Mouse (Mus musculus) myocyte (in vitro differentiated cells): ENCODE measurements around the gene Glis3. TPM values are rescaled to one million over a fixed set of nuclear protein-coding genes. Genes with fewer than 3 reads are reported as not detected.

Experiments used
- H3K27me3 ChIP-seq: one replicate; pipeline ENCODE4 v1.6.1; 2011; ENCODE audit not compliant: control insufficient read depth, insufficient read depth, insufficient read length
- H3K36me3 ChIP-seq: one replicate; pipeline ENCODE4 v1.6.1; 2011; ENCODE audit not compliant: control insufficient read depth, insufficient read depth
- H3K4me2 ChIP-seq: one replicate; pipeline ENCODE4 v1.6.1; 2011; ENCODE audit warnings: low read depth, control low read depth
- H3K4me3 ChIP-seq: one replicate; pipeline ENCODE4 v1.5.1; 2011; ENCODE audit warnings: mild to moderate bottlenecking, control low read depth, moderate library complexity
- H3K79me2 ChIP-seq: one replicate; pipeline ENCODE4 v1.6.1; 2011; ENCODE audit not compliant: control insufficient read depth, insufficient read depth
- H3ac ChIP-seq: one replicate; pipeline ENCODE4 v1.6.1; 2011; ENCODE audit not compliant: control insufficient read depth, insufficient read length
- CEBPB ChIP-seq: IDR thresholded peaks from 2 replicates; pipeline ENCODE4 v1.6.1; 2011; ENCODE audit warnings: mild to moderate bottlenecking, moderate library complexity; ENCODE audit not compliant: poor library complexity, insufficient read depth, severe bottlenecking
- E2F4 ChIP-seq: IDR thresholded peaks from one replicate; pipeline ENCODE4 v1.6.1; 2011; ENCODE audit warnings: mild to moderate bottlenecking, control low read depth, moderate library complexity; ENCODE audit not compliant: insufficient read depth
- MAX ChIP-seq: IDR thresholded peaks from one replicate; pipeline ENCODE4 v1.6.1; 2011; ENCODE audit warnings: low read depth, mild to moderate bottlenecking, control low read depth
- MYOD1 ChIP-seq, 3 experiments: IDR thresholded peaks; one replicate each; pipeline ENCODE4 v1.6.1; 2011; ENCODE audit warnings: control low read depth in 2 of 3, low read depth in 2 of 3, mild to moderate bottlenecking in 2 of 3, moderate library complexity in 1 of 3; ENCODE audit not compliant: insufficient read length in 2 of 3, control insufficient read depth in 1 of 3
- MYOG ChIP-seq, 3 experiments: IDR thresholded peaks; one replicate each; pipeline ENCODE4 v1.6.1; 2011; ENCODE audit warnings: control low read depth in 2 of 3, low read depth in 2 of 3, mild to moderate bottlenecking in 2 of 3; ENCODE audit not compliant: insufficient read length in 2 of 3, control insufficient read depth in 1 of 3, insufficient read depth in 1 of 3
- POLR2A ChIP-seq: IDR thresholded peaks from one replicate; pipeline ENCODE4 v1.6.1; 2011; ENCODE audit warnings: low read depth, mild to moderate bottlenecking, control low read depth, moderate library complexity; ENCODE audit not compliant: insufficient read length
- POLR2AphosphoS2 ChIP-seq: IDR thresholded peaks from one replicate; pipeline ENCODE4 v1.6.1; 2011; ENCODE audit warnings: low read depth, control low read depth; ENCODE audit not compliant: insufficient read length
- REST ChIP-seq: IDR thresholded peaks from one replicate; pipeline ENCODE4 v1.6.1; 2011; ENCODE audit warnings: mild to moderate bottlenecking, control low read depth, moderate library complexity; ENCODE audit not compliant: insufficient read depth, insufficient read length
- SRF ChIP-seq: IDR thresholded peaks from one replicate; pipeline ENCODE4 v1.6.1; 2011; ENCODE audit warnings: low read depth; ENCODE audit not compliant: control insufficient read depth, insufficient read length
- TCF12 ChIP-seq: IDR thresholded peaks from one replicate; pipeline ENCODE4 v1.6.1; 2011; ENCODE audit warnings: mild to moderate bottlenecking, control low read depth; ENCODE audit not compliant: poor library complexity, insufficient read depth, severe bottlenecking
- TCF3 ChIP-seq: IDR thresholded peaks from one replicate; pipeline ENCODE4 v1.6.1; 2011; ENCODE audit warnings: low read depth, control low read depth; ENCODE audit not compliant: insufficient read length
- USF1 ChIP-seq: IDR thresholded peaks from one replicate; pipeline ENCODE4 v1.6.1; 2011; ENCODE audit warnings: low read depth, mild to moderate bottlenecking, control low read depth, moderate library complexity
- polyA plus RNA-seq: library from polyadenylated mRNA; unstranded; fragments of >200 nt; fragmentation: generic; extraction: Trizol; gene quantifications from one replicate; pipeline ENCODE4 v1.2.1, GENCODE M21; 2012; ENCODE audit warnings: missing spikeins

Gene Glis3
- polyA plus RNA-seq, 1 experiment: 0.79 TPM

DNA sequence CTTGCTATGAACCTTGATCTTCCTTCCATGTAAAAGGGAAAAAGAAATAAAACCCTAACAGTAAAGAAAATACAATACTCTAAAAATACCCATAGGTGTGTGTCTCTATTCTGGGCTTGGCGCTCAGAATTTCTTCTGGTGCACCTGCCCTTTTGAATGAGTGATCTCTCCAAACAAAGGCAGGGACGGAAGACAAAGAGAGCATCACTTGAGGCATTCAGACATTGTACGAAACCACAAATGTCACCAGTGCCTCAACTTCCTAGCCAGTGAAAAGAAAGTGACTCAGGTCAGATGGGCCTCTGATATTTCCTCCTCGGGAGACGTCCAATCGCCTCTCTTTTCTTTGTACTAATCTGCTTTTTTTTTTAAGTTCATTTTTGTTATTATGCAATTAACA lies 201.8 kb downstream of the Glis3 start:
- H3ac ChIP-seq: no peak overlapping the region
- no peaks in the 10 kb centered on the region for H3K27me3 ChIP-seq
- TF ChIP-seq CEBPB (no peak), SRF (no peak), MAX (no peak), MYOG (IDR thresholded peaks at IDR 0.05; ENCODE audit: control insufficient read depth in 1 of 3, insufficient read depth in 1 of 3, insufficient read length in 2 of 3, low read depth in 2 of 3) (no peak), USF1 (no peak), MYOD1 (IDR thresholded peaks at IDR 0.05; ENCODE audit: control insufficient read depth in 1 of 3, insufficient read length in 2 of 3, low read depth in 2 of 3) (no peak), TCF12 (no peak), TCF3 (no peak), REST (no peak), POLR2AphosphoS2 (no peak), POLR2A (no peak), E2F4 (no peak)
- H3K36me3 ChIP-seq: no peaks in the 10 kb centered on the region
- no peaks in the 10 kb centered on the region for H3K79me2 ChIP-seq
- no peak overlapping the region for H3K4me3 ChIP-seq
- no peak overlapping the region for H3K4me2 ChIP-seq

DNA sequence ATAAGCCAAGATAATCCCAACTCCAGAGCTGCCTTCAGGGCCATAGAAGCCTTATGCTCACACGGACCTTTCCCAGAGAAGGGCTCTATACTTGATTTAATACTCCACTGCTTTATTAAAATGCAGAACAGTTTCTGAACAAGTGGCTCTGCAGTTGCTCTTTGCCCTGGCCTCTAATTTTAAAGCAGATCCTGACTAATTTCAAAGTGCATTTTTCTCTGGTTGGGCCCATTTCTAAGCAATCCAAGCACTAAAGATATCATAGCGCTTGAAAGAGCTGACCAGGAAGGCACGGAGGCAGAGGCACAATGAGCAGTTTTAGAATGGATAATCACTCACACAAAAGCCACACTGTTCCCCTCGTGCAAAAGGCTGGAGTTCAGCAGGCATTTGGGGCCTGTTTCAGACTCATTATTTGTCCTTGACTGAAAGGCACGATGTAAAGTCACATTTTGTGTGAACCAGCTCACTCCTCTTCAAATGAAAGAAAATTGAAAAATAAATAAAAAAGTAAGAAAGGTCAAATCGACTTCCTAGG lies 202.5 kb downstream of the Glis3 start:
- no peak for TF ChIP-seq CEBPB
- TF ChIP-seq USF1: no peak
- no peak for TF ChIP-seq E2F4
- no peak for TF ChIP-seq POLR2A
- TF ChIP-seq TCF3: no peak
- no peak for TF ChIP-seq REST
- no peak for TF ChIP-seq TCF12
- no peak for TF ChIP-seq SRF
- no peak overlapping the region for H3ac ChIP-seq
- H3K36me3 ChIP-seq: no peaks in the 10 kb centered on the region
- H3K4me2 ChIP-seq: no peak overlapping the region
- H3K79me2 ChIP-seq: no peaks in the 10 kb centered on the region
- H3K27me3 ChIP-seq: no peaks in the 10 kb centered on the region
- no peak overlapping the region for H3K4me3 ChIP-seq

DNA sequence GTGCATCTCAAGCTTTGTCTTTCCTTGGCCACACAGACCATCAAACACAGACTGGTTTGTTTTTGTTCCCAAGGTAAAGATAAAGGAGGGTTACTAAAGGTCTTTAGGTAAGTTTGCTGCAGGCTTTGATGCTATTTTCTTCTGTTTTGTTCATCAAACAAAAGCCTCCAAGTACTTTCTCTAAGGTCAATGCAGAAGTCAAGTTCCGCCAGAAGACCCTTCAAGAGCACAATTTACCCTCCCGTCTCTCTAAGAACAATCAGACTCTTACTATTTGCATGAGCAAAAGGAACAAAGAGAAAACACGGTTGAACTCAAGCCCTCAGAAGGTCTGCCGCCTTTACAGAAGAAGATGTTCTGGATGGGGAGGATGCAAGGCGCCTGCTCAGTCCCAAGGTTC lies 206.3 kb downstream of the Glis3 start:
- no peak overlapping the region for H3ac ChIP-seq
- no peaks in the 10 kb centered on the region for H3K36me3 ChIP-seq
- no peaks in the 10 kb centered on the region for H3K27me3 ChIP-seq
- H3K4me3 ChIP-seq: no peak overlapping the region
- H3K79me2 ChIP-seq: no peaks in the 10 kb centered on the region
- no peak overlapping the region for H3K4me2 ChIP-seq
- no peak for TF ChIP-seq USF1
- TF ChIP-seq POLR2A: no peak
- no peak for TF ChIP-seq TCF12
- no peak for TF ChIP-seq SRF
- no peak for TF ChIP-seq POLR2AphosphoS2
- no peak for TF ChIP-seq REST

DNA sequence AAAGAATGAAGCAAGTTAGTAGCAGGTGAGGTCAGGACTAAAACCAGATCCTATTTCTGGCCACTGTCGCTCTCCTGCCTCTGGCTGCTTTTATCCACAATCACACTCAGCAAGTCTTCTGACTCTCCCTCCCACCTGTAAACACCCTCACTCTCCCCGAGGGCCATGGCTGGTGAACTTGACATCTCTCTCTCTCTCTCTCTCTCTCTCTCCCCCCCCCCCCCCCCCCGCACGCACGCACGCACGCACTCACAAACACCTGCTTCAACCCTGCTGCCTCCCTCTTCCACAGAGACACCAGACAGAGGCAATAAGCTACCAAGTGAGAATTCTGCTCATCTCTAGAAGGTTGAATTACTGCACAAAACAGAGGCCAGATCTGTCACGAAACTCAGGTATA lies 208.7 kb downstream of the Glis3 start:
- no peak for TF ChIP-seq TCF12
- no peak for TF ChIP-seq MYOD1 (IDR thresholded peaks at IDR 0.05; ENCODE audit: control insufficient read depth in 1 of 3, insufficient read length in 2 of 3, low read depth in 2 of 3)
- TF ChIP-seq SRF: no peak
- no peak for TF ChIP-seq TCF3
- TF ChIP-seq MAX: no peak
- TF ChIP-seq E2F4: no peak
- no peak for TF ChIP-seq CEBPB
- no peak for TF ChIP-seq REST
- no peak for TF ChIP-seq POLR2A
- no peak for TF ChIP-seq POLR2AphosphoS2
- no peak for TF ChIP-seq USF1
- TF ChIP-seq MYOG (IDR thresholded peaks at IDR 0.05; ENCODE audit: control insufficient read depth in 1 of 3, insufficient read depth in 1 of 3, insufficient read length in 2 of 3, low read depth in 2 of 3): no peak
- Histone ChIP-seq H3K36me3 (no peaks in the 10 kb centered on the region), H3K79me2 (no peaks in the 10 kb centered on the region), H3ac (no peak overlapping the region), H3K4me3 (no peak overlapping the region), H3K27me3 (no peaks in the 10 kb centered on the region), H3K4me2 (no peak overlapping the region)

DNA sequence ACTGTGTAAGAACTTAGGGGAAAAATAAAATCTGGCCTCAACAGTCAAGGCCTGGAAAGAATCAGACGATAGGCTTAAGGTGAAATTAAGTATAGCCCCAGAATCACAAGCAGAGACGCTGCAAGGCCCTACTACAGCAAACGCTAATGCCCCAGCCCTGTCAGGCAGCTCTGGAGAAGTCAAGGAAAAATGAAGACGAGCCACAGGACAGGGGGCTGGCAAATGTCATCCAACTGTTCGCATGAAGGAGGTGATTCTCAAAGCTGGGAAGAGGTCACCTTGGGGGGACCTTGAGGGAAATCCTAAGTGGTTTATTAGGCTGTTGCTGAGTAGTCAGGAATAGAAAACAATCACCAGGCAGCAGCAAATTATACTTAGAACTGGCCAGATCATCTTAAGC lies 214.1 kb downstream of the Glis3 start:
- Histone ChIP-seq H3K27me3 (no peaks in the 10 kb centered on the region), H3K4me2 (no peak overlapping the region), H3K4me3 (no peak overlapping the region), H3ac (no peak overlapping the region), H3K36me3 (no peaks in the 10 kb centered on the region), H3K79me2 (no peaks in the 10 kb centered on the region)
- TF ChIP-seq POLR2AphosphoS2: no peak
- no peak for TF ChIP-seq CEBPB
- TF ChIP-seq REST: no peak
- no peak for TF ChIP-seq MYOG (IDR thresholded peaks at IDR 0.05; ENCODE audit: control insufficient read depth in 1 of 3, insufficient read depth in 1 of 3, insufficient read length in 2 of 3, low read depth in 2 of 3)
- no peak for TF ChIP-seq TCF3
- no peak for TF ChIP-seq USF1
- no peak for TF ChIP-seq E2F4
- no peak for TF ChIP-seq SRF
- no peak for TF ChIP-seq TCF12
- no peak for TF ChIP-seq MYOD1 (IDR thresholded peaks at IDR 0.05; ENCODE audit: control insufficient read depth in 1 of 3, insufficient read length in 2 of 3, low read depth in 2 of 3)
- TF ChIP-seq POLR2A: no peak
- no peak for TF ChIP-seq MAX
